Comparison of ENCODE assay signal across 17 mouse cellular contexts in genomic region chr2:172766403-172766802, GRCm38 (mm10).
DNase-seq lines count a peak whose midpoint lies in the region; ATAC-seq and TF ChIP-seq lines count a peak whose summit lies in the region.
"Had no signal": no experiment of that assay in that cellular context is flagged by ENCODE, and none has a peak within 500 bp of the region (broad histone marks: within the 10 kb centered on the region; RNA-seq: fewer than 3 reads in every experiment).

No protein-coding gene starts in this region.

- TF ChIP-seq POLR2A in brain, embryonic 14.5 days (IDR thresholded peaks at IDR 0.05; ENCODE audit: borderline replicate concordance, extremely low read depth, insufficient read depth, insufficient read length, poor library complexity, severe bottlenecking) = no peak

- peaks cover 33% of the 10 kb centered on the region for H3K27me3 ChIP-seq in forebrain, embryonic 12.5 days
- H3K27me3 ChIP-seq in hindbrain, embryonic 13.5 days = peaks cover 75% of the 10 kb centered on the region
- H3K27me3 ChIP-seq in midbrain, embryonic 13.5 days = peaks cover 51% of the 10 kb centered on the region

- no peak for TF ChIP-seq CTCF in brain, embryonic 14.5 days (IDR thresholded peaks at IDR 0.05; ENCODE audit: borderline replicate concordance, extremely low read depth, insufficient read depth, insufficient read length)

- H3K4me1 ChIP-seq in forebrain, embryonic 12.5 days = peaks cover 36% of the 10 kb centered on the region
- H3K4me1 ChIP-seq in hindbrain, embryonic 13.5 days (replicated peaks) = peaks cover 18% of the 10 kb centered on the region
- peaks cover 23% of the 10 kb centered on the region for H3K4me1 ChIP-seq in midbrain, embryonic 13.5 days (replicated peaks)
- H3K4me1 ChIP-seq: embryonic facial prominence, embryonic 13.5 days; kidney, embryonic 15.5 days had no signal

- peak; percentile 40; the same call in 1 of the 2 replicates for ATAC-seq in forebrain, embryonic 12.5 days (ENCODE audit: low FRiP score)
- ATAC-seq in hindbrain, embryonic 13.5 days (ENCODE audit: low FRiP score) = peak; percentile 57
- peak; percentile 59 for ATAC-seq in midbrain, embryonic 13.5 days
- ATAC-seq: Patski had no signal

- peak; percentile 71 for DNase-seq in brain, embryonic 14.5 days (ENCODE audit: low read depth)
- no peak for DNase-seq in right cerebral cortex, postnatal 4 days
- DNase-seq in gastrocnemius, adult 8-10 months (ENCODE audit: low spot score in 2 of 2) = no peak
- DNase-seq in heart, adult 18-20 months = no peak
- DNase-seq: adrenal gland, postnatal 25 days; cerebellum, adult 8-10 months; gastrocnemius, postnatal 14 days; heart, postnatal 14 days; lung, adult 2 months; lung, postnatal 4 days; right cerebral cortex, postnatal 25 days had no signal

- no peaks in the 10 kb centered on the region for H3K36me3 ChIP-seq in forebrain, embryonic 12.5 days (replicated peaks)
- no peaks in the 10 kb centered on the region for H3K36me3 ChIP-seq in hindbrain, embryonic 13.5 days
- H3K36me3 ChIP-seq in midbrain, embryonic 13.5 days = no peaks in the 10 kb centered on the region
- H3K36me3 ChIP-seq: embryonic facial prominence, embryonic 13.5 days; kidney, embryonic 15.5 days had no signal

- no peak overlapping the region for H3K9ac ChIP-seq in forebrain, embryonic 12.5 days
- H3K9ac ChIP-seq in hindbrain, embryonic 13.5 days = no peak overlapping the region; the same call in 1 of the 2 replicates
- no peak overlapping the region for H3K9ac ChIP-seq in midbrain, embryonic 13.5 days (replicated peaks)
- H3K9ac ChIP-seq: embryonic facial prominence, embryonic 13.5 days; kidney, embryonic 15.5 days had no signal

- H3K27ac ChIP-seq in forebrain, embryonic 12.5 days = peak overlapping the region; percentile 68
- H3K27ac ChIP-seq in hindbrain, embryonic 13.5 days = no peak overlapping the region
- no peak overlapping the region for H3K27ac ChIP-seq in midbrain, embryonic 13.5 days
- H3K27ac ChIP-seq: embryonic facial prominence, embryonic 13.5 days; kidney, embryonic 15.5 days had no signal

- no peak overlapping the region for H3K4me2 ChIP-seq in forebrain, embryonic 12.5 days
- no peak overlapping the region for H3K4me2 ChIP-seq in hindbrain, embryonic 13.5 days
- no peak overlapping the region for H3K4me2 ChIP-seq in midbrain, embryonic 13.5 days (replicated peaks)
- H3K4me2 ChIP-seq: embryonic facial prominence, embryonic 13.5 days; kidney, embryonic 15.5 days had no signal

- 27% methylated on average over 7 of the region's 7 CpGs for WGBS in forebrain, embryonic 12.5 days
- WGBS in hindbrain, embryonic 13.5 days = 19% methylated on average over 7 of the region's 7 CpGs
- WGBS in midbrain, embryonic 13.5 days = 18% methylated on average over 7 of the region's 7 CpGs

- no peaks in the 10 kb centered on the region for H3K9me3 ChIP-seq in forebrain, embryonic 12.5 days
- H3K9me3 ChIP-seq in hindbrain, embryonic 13.5 days = no peaks in the 10 kb centered on the region
- no peaks in the 10 kb centered on the region for H3K9me3 ChIP-seq in midbrain, embryonic 13.5 days
- H3K9me3 ChIP-seq: embryonic facial prominence, embryonic 13.5 days; kidney, embryonic 15.5 days had no signal

- no peak overlapping the region for H3K4me3 ChIP-seq in forebrain, embryonic 12.5 days (replicated peaks)
- no peak overlapping the region for H3K4me3 ChIP-seq in hindbrain, embryonic 13.5 days
- no peak overlapping the region for H3K4me3 ChIP-seq in midbrain, embryonic 13.5 days (replicated peaks)
- H3K4me3 ChIP-seq: embryonic facial prominence, embryonic 13.5 days; kidney, embryonic 15.5 days had no signal
